Mouse (Mus musculus): Measurements from ENCODE around the gene Chrnb1.

GRCm38 (mm10) chr11:69806378-69806777, 10.6 kb upstream of the Chrnb1 start:
- no peak for TF ChIP-seq POLR2A (IDR thresholded peaks at IDR 0.05; ENCODE audit: insufficient read depth, low read depth, low read length)
- TF ChIP-seq CTCF (IDR thresholded peaks at IDR 0.05): peak; percentile 30
